1 mouse cellular context compared by ENCODE assay signal in genomic region chr1:75125418-75125817, GRCm38 (mm10).
TF ChIP-seq lines count a peak whose summit lies in the region.

No protein-coding gene starts in this region.

TF ChIP-seq in CH12.LX, 34 proteins besides CTCF, POLR2A, EP300 and RAD21 (continued from another document):
- TF ChIP-seq NRF1 (IDR thresholded peaks at IDR 0.05; ENCODE audit: low read depth, low read length), result no peak
- TF ChIP-seq ZNF384 (IDR thresholded peaks at IDR 0.05; ENCODE audit: low read depth, low read length), result no peak
- TF ChIP-seq SMC3 (IDR thresholded peaks at IDR 0.05; ENCODE audit: low read depth, low read length), result no peak
- TF ChIP-seq GABPA (IDR thresholded peaks at IDR 0.05; ENCODE audit: insufficient replicate concordance, low read depth, low read length), result no peak
- no peak for TF ChIP-seq CHD2 (IDR thresholded peaks at IDR 0.05; ENCODE audit: low read length)
- no peak for TF ChIP-seq UBTF (IDR thresholded peaks at IDR 0.05; ENCODE audit: low read depth, low read length)
- no peak for TF ChIP-seq KAT2A (IDR thresholded peaks at IDR 0.05; ENCODE audit: insufficient replicate concordance, low read length)
- TF ChIP-seq MEF2A (IDR thresholded peaks at IDR 0.05; ENCODE audit: borderline replicate concordance, low read depth, low read length), result no peak
- TF ChIP-seq BHLHE40 (IDR thresholded peaks at IDR 0.05; ENCODE audit: low read depth, low read length), result no peak
- TF ChIP-seq JUN (IDR thresholded peaks at IDR 0.05; ENCODE audit: insufficient read depth, low read depth, low read length), result no peak
- TF ChIP-seq MXI1 (IDR thresholded peaks at IDR 0.05; ENCODE audit: low read depth, low read length), result no peak
- no peak for TF ChIP-seq RCOR1 (conservative IDR thresholded peaks at IDR 0.05; ENCODE audit: low read depth, low read length)
- no peak for TF ChIP-seq E2F4 (IDR thresholded peaks at IDR 0.05; ENCODE audit: insufficient replicate concordance, low read depth, low read length)
- no peak for TF ChIP-seq USF1 (IDR thresholded peaks at IDR 0.05; ENCODE audit: low read depth, low read length)
